Mouse (Mus musculus): ENCODE measurements around the gene Aprt. TPM values are rescaled to one million over a fixed set of nuclear protein-coding genes. Genes with fewer than 3 reads are reported as not detected.

The Aprt gene
- total RNA-seq, 2 experiments from 2014 or later, result 152 to 258 TPM

DNA sequence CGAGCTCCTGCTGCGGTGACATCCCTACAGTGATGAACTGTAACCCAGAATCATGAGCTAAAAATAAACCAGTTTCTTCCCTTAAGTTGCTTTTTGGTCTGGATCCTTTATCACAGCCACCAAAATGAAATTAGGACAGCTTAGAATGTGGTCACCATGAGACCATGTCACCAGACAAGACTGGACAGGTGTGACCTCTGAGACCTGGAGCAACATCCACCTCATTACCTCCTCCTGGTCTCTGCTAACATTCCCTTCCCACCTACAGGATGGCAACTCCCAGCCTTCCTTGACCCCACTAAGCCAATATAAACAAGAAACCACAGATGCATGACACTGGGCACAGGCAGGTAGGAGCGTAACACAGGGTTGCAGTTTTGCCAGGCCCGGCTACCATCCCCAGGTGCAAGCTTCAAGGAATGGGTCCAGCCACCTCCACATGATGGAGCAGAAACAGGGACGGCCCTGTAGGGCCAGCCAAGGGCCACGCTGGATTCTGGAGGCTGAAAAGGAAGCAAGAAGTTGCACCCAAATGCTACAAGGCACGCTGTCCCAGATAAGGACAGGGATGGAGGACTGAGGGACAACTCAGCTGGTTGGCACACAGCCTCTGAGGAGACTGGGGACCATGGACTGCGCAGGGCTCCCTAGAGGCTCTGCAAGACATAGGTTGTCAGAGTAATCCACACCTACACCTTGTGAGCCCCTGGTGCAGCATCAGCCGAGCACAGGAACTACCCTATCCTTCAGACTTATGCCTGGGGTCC lies 38.2 kb downstream of the Aprt start:
- peak; percentile 28; the same call in 1 of the 2 replicates for ATAC-seq (replicated peaks; ENCODE audit: poor library complexity)

DNA sequence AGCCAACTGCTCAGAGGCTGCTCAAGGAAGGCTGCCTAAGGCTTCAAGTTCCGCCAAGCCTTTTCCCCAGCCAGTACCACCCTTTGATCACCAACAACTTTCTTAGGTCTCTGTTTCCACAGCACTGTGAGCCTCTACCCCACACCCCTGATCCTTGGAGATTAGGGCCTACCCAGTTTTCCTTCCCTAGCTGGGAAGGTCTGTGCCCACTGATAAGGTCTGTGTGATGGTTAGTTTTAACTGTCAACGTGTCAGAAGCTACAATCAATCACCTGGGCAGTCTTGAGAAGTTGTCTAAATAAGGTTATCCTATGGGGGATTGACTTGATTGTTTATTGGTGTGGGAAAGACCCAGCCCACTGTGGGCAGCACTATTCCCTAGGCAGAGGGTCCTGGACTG lies 38.9 kb downstream of the Aprt start:
- peak; percentile 92 for ATAC-seq (replicated peaks; ENCODE audit: poor library complexity)

DNA sequence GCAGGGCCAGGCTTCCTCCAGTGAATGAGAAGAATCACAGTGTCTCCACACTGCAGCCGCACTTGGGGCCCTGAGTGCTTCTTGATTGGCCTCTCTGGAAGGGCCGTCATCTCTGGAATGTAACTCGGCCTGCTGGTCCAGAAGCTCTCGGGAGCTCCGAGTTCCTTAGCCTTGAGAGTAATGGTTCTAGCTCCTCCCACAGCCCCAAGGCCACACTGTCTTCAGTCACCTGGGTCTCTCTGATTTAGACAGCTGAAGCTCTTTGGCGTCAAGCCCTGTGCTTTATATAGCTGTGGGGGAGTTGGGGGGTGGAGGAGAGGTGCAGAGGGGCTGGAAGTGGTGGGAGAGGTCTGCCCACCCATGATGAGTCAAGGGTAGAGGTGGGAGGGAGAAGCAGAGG lies 39.7 kb downstream of the Aprt start:
- ATAC-seq (replicated peaks; ENCODE audit: poor library complexity), result no peak

DNA sequence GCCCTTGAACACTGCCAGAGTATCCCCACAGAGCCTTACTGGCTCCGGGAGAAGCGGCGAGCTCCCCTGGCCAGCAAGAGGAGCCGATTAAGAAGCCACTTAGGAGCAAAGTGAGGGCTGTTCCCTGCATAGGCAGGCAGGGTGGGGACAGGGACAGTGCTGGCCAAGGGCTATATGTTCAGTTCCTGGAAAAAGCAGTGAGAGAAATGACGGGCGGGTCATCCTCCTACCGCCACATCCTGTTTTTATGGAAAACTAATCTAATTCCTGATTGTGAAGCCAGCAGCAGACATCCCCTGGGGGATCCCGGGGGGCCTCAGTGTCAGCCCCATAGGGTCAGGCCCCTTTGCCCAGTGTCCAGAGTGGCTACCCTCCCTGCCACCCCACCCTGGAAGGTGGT lies 45.4 kb downstream of the Aprt start:
- no peak for ATAC-seq (replicated peaks; ENCODE audit: poor library complexity)

DNA sequence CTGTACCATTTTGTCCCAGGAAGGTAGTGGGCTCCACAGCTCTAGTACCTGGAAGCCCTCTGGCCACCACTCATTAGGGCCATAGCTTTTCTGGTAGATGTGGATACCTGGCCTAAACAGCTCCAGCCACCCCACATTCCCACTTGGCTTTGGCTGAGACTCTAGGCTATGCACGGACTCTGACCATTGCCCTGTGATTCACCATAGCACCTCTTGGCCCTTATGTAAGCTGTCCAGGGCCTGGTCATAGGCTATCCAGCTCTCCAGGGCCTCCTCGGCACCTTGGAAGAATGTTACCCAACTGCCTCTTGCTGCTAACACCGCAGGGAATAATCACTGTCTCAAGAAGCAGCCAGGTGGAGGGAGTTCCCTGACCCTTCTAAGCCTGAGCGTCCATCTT lies 47.5 kb downstream of the Aprt start:
- no peak for ATAC-seq (replicated peaks; ENCODE audit: poor library complexity)

DNA sequence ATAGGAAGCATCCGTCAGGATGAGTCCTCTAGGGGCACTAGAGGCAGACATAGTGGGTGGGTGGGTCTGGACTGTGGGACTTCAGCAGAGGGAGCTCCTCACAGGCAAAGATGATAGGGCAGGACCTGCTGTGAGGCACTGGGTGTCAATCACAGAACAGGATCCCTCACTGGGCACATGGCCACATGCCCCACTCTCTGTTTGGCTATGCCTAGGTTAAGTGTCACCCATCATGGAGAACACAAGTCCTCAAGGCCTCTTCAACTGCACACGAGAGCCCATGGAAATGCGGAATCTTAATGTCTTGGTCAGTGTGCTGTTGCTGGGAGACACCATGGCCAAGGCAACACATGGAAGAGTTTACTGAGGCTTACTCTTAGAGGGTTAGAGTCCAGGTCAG lies 48.8 kb downstream of the Aprt start:
- no peak for ATAC-seq (replicated peaks; ENCODE audit: poor library complexity)

DNA sequence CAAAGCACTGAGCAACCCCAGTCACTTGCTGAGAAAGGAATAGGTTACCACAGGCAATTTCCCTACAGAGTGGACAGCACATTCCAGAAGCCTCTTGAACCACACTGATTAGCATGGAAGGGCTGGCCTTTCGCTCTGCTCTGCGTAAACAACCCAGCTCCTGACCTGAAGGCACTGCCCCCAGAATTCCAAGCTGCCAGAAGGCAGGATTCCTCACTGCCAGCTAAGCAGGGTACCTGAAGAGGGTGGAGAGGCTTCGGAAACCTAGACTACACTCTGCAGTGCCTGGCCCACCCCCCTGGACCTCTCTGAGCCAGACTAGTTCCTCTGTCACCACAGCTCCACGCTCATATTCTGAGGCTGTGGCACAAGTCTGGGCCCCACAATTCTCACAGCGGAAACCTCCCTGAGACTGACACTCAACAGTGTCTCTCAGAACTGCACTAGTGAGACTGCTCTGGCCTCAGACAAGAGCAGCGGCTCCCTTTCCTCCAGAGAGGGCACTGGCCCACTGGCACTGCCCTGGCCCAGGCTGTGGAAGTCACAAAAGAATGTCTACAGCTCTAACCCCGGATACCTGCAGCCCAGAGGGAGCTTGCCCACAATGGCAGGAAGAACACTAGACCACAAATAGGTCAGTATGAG lies 50.1 kb downstream of the Aprt start:
- no peak for ATAC-seq (replicated peaks; ENCODE audit: poor library complexity)

DNA sequence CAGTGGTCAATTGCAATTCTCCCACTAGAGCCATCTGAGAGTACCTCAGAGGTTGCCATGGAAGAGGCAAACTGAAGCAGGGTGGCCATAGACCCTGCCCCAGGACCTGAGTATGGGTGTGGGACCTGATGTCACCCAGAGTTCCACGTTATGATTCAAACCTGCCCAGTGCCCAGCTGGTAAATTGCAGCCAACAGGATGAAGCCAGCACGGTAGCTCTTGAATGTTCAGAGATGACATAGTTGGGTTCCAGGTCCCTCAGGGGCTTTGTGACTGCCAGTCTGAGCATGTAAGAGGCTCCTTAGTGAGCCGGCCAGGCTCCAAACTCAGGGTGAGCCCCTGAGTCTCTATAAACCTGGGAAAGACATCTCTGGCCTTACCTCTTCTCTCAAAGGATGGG lies 50.6 kb downstream of the Aprt start:
- ATAC-seq (replicated peaks; ENCODE audit: poor library complexity), result no peak

DNA sequence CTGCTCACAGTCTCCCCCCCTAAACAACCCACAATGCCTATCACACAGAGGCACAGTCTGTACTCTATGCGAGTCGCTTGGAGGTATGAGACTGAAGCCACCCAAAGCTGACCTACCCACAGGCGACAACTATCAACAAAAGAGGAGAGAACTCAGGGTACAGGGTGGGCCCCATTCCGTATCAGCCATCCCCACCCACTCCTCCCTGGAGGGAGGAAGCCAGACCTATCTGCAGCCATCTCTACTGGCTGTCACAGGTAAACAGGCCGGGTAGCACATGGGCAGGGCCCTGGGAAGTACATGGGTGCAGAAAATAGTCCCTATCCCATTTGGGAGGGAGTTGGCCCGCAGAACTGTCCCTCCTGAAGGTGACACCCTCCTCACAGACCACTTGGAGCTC lies 51.7 kb downstream of the Aprt start:
- ATAC-seq (replicated peaks; ENCODE audit: poor library complexity), result peak; percentile 40; the same call in 1 of the 2 replicates

Other genes with a start within 250 kb of the Aprt start
- gene Trhr2, start 216.2 kb downstream of the Aprt start, total RNA-seq (2015), result not detected in 2 replicates
- gene Trhr2, start 216.2 kb downstream of the Aprt start, total RNA-seq (2017), result not detected in 2 replicates
- 26.1 and 27.2 TPM in 2 replicates for gene Zc3h18, start 200.3 kb downstream of the Aprt start, total RNA-seq (2015)
- 55.6 and 67.3 TPM in 2 replicates for gene Zc3h18, start 200.3 kb downstream of the Aprt start, total RNA-seq (2017)
- not detected in 2 replicates for gene Il17c, start 154.9 kb downstream of the Aprt start, total RNA-seq (2015)
- not detected in 2 replicates for gene Il17c, start 154.9 kb downstream of the Aprt start, total RNA-seq (2017)
- 123 and 166 TPM in 2 replicates for gene Cyba, start 144.0 kb downstream of the Aprt start, total RNA-seq (2015)
- 94.4 and 117 TPM in 2 replicates for gene Cyba, start 144.0 kb downstream of the Aprt start, total RNA-seq (2017)
- 3.4 and 3.8 TPM in 2 replicates for gene Mvd, start 133.5 kb downstream of the Aprt start, total RNA-seq (2015)
- gene Mvd, start 133.5 kb downstream of the Aprt start, total RNA-seq (2017), result 3.2 and 5.6 TPM in 2 replicates
- gene Snai3, start 116.2 kb downstream of the Aprt start, total RNA-seq (2015), result 0.30 TPM in 1 of 2 replicates, not detected in the other
- gene Snai3, start 116.2 kb downstream of the Aprt start, total RNA-seq (2017), result not detected in 2 replicates
- gene Rnf166, start 100.8 kb downstream of the Aprt start, total RNA-seq (2015), result 26.6 and 33.3 TPM in 2 replicates
- gene Rnf166, start 100.8 kb downstream of the Aprt start, total RNA-seq (2017), result 32.8 and 33.2 TPM in 2 replicates
- 17.3 and 26.8 TPM in 2 replicates for gene Ctu2, start 100.8 kb downstream of the Aprt start, total RNA-seq (2015)
- gene Ctu2, start 100.8 kb downstream of the Aprt start, total RNA-seq (2017), result 11.2 and 14.9 TPM in 2 replicates
- gene Piezo1, start 25.6 kb downstream of the Aprt start, total RNA-seq (2015), result 25.8 and 38.5 TPM in 2 replicates
- 15.5 and 22.3 TPM in 2 replicates for gene Piezo1, start 25.6 kb downstream of the Aprt start, total RNA-seq (2017)
- gene Cdt1, start 8.9 kb downstream of the Aprt start, total RNA-seq (2015), result 52.4 and 62.0 TPM in 2 replicates
- 40.8 and 49.6 TPM in 2 replicates for gene Cdt1, start 8.9 kb downstream of the Aprt start, total RNA-seq (2017)
- gene Galns, start 34.6 kb upstream of the Aprt start, total RNA-seq (2015), result 30.3 and 31.8 TPM in 2 replicates
- gene Galns, start 34.6 kb upstream of the Aprt start, total RNA-seq (2017), result 32.2 and 33.1 TPM in 2 replicates
- 41.5 and 52.4 TPM in 2 replicates for gene Trappc2l, start 34.7 kb upstream of the Aprt start, total RNA-seq (2015)
- 18.0 and 27.9 TPM in 2 replicates for gene Trappc2l, start 34.7 kb upstream of the Aprt start, total RNA-seq (2017)
- gene Pabpn1l, start 45.8 kb upstream of the Aprt start, total RNA-seq (2015), result 0.12 TPM in 1 of 2 replicates, not detected in the other
- not detected in 2 replicates for gene Pabpn1l, start 45.8 kb upstream of the Aprt start, total RNA-seq (2017)
- 19.6 and 20.7 TPM in 2 replicates for gene Cbfa2t3, start 122.2 kb upstream of the Aprt start, total RNA-seq (2015)
- gene Cbfa2t3, start 122.2 kb upstream of the Aprt start, total RNA-seq (2017), result 11.8 and 12.3 TPM in 2 replicates
- gene Acsf3, start 198.6 kb upstream of the Aprt start, total RNA-seq (2015), result 4.5 and 5.5 TPM in 2 replicates
- 5.7 and 6.6 TPM in 2 replicates for gene Acsf3, start 198.6 kb upstream of the Aprt start, total RNA-seq (2017)